Mouse (Mus musculus) adrenal gland, postnatal 36 days (tissue): ENCODE results near the gene Mroh3. TPM values are rescaled to one million over a fixed set of nuclear protein-coding genes. Genes with fewer than 3 reads are reported as not detected.

Source experiments
- DNase-seq, 2 experiments: peaks; one replicate each; pipeline ENCODE4 v3.0.0; 2021; ENCODE audit warnings: mixed read lengths in 1 of 2
- total RNA-seq, 2 experiments: library from RNA; stranded (reverse); gene quantifications; 2 replicates each; pipeline ENCODE4 v1.2.3; 2021

Mroh3 gene
- total RNA-seq, 2 experiments from 2014 or later = not detected

DNA sequence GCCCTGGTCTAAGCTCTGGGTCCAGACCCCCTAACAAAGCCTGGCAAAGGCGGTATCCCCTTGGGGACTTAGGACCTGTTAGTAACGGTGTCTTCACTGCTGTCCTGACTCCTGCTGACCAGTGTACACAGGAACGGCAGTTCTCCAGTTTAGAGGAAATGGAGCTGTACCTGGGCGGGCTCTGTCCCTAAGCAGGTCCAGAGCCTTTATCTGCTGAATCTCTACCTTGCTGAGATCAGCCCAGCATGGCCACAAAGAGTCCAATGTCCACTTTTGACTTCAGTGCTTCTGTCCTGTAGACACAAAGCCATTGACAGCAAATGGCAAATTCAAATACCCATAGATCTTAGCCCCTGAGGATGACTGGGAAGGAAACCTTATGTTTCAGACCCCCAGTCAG lies 55.7 kb downstream of the Mroh3 start:
- DNase-seq = no peak

DNA sequence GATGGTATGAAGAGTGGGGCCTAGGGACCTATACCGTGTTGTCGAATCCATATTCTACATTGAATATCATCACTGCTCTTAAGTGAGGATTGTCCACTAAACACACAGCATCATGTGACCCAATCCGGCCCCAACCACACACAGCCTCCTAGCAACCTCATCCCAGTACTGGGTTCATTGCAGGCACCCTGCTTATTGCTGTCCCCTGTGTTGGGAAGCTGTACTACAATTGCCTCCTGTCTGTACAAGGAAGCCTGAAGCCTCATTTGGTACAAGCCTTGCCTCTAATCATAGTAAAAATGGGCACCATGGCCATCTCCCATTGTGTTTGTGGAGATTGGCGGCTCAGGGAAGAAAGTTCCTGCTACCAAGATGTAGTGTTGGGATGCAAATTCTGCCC lies 56.3 kb downstream of the Mroh3 start:
- DNase-seq = no peak

GRCm38 (mm10) chr1:136151371-136151770 lies 61.3 kb downstream of the Mroh3 start:
- DNase-seq = no peak

DNA sequence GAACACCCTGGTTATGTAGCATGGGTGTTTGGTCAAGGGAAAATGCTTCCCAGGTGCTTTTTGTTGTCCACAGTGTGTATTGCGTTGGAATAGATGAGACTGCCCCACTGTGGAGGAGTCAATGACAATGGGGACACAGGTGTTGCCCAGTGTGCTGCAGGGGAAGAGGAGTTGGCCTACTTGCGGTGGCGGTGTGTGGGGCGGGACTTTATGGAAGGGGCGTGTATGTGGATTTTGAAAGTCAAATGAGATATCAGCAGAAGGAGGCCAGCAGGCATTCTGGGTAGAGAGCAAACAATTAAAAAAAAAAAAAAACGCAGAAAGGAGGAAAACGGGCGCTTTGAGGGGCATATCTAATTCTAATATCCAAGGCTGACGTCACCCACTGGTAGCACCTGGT lies 62.9 kb downstream of the Mroh3 start:
- DNase-seq = no peak

- DNase-seq = no peak
Measured at GRCm38 (mm10) chr1:136143514-136143913, 69.1 kb downstream of the Mroh3 start.

DNA sequence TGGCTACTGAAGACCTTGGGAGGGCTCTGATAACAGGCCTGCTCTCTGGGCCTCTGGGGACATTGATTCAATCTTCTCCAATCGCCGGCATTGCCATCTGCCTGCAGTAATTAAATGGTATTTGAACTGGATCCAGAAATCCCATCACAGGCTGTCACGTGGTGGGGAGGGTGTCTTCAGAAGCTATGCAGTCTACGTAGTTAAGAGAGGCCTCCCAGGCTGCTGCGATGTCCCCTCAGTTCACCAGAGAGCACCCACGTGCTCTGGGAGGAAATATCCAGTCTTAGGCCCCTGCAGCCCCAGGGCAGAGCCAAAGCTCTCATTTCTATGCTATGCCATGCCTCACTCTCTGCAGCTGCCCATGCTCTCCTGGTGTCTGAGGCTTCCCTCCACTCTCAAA lies 70.3 kb downstream of the Mroh3 start:
- DNase-seq = no peak

DNA sequence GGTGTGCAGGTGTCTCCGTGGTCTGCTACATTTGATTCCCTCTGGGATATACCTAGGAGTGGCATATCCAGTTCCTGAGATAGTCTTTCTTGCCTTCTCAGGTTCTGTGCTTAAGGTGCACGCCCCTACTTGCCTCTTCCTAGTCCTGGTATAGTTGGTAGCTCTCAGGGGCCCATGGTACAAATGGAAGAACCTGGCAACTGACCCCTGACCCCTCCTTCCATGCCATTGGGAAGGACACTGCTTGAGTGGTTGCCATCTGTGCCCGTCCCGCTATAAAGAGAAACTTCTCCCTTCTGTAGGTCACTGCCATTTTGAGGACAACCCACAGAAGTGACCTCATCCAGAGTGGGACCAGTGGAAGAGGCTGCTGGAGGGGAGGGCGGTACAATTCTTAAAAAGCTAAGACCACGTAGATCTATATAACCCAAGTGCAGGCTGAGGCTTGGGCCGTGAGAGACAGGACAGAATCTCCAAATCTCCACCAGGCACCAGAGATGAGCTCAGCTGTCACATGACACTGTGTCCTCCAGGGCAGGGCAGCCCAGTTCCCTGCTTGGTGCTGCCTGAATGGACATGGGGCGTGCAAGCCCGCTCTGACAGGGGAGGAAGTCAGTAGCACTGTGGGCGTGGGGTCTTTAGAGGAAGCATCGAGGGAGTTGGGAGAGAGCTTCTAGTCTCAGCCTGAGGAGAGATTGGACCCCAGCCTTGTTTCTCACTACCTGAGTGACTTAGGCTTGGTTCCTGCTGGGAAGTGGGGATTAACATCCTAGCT lies 71.3 kb downstream of the Mroh3 start:
- DNase-seq = peak; percentile 50 to 56

GRCm38 (mm10) chr1:136139990-136140640 lies 72.5 kb downstream of the Mroh3 start:
- peak; percentile 91 to 92 for DNase-seq

DNA sequence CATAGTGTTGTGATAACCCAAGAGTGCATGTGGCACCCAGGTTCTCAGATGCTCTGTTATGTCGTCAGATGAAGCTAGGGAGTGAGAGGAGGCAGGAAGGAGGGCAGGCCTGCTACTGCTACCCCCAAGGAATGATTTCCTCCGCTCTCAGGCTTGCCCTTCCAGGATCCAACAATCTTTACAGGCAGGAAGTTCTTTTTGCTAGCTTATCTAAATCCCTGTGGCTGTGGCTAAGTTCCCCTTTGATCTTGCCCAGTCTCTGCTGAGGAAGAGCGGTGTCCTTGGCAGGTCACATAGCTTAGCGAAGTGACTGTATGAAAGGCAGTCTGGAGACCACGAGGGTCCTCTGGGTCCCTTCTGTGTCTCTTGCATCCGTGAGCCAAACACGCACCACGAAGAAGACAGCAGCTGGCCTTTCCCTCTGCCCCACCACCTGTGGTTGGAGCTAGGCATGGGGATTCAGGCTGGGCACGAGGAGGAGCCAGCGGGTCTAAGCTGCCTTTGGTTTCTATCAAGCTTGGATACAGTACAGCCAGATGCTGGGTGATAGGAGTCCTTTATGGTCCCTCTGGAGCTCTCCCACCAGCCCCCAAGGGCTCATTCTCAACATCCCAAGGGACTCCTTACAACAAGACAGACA lies 74.3 kb downstream of the Mroh3 start:
- DNase-seq = peak in 1 of 2 experiments; percentile 25

GRCm38 (mm10) chr1:136137575-136137974 lies 75.1 kb downstream of the Mroh3 start:
- DNase-seq = peak; percentile 60 to 74

DNA sequence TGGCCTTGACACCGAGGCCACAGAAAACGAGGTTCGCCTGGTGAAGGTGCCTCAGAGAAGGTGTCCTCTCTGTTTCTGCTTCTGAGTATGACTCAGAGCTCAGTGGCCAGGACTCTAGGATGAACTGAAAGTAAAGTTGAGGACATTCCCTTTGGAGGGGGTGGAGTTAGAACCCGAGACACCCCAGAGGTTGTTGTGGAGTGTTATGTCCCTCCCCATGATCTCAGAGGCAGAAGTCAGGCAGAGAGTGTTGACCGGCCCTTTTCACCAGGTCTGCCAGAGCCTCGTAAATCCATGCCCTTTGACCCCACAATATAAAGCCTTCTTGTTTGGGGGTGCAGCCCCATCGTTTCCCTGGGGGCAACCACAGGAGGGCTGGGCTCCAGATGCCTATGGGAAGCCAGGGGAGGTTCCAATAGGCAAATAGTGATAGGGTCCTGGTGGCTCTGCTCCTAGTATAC lies 75.5 kb downstream of the Mroh3 start:
- DNase-seq = peak in 1 of 2 experiments; percentile 21

GRCm38 (mm10) chr1:136136547-136136946 lies 76.1 kb downstream of the Mroh3 start:
- no peak for DNase-seq

- DNase-seq = no peak
Measured at GRCm38 (mm10) chr1:136135777-136136444, 76.7 kb downstream of the Mroh3 start.

DNA sequence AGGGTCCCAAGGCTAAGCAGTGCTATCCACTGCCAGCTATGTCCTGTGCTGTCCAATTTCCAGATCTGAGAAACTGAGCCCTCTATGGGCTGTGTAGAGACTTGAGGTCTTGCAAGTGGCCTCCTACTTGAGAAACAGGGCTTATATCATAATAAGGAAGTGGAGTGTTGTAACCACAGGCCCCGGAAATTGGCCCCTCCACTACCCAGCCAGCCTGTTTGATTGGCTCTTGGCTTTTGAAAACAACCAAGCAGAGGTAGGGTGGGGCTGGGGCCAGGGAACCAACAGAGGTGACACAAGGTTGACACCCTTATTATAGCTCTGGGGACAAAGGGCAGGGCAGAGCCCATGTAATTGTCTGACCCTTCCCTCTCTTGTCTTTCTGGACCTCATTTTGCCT lies 77.6 kb downstream of the Mroh3 start:
- DNase-seq = peak in 1 of 2 experiments; percentile 37

- DNase-seq = no peak
Measured at GRCm38 (mm10) chr1:136134547-136134946, 78.1 kb downstream of the Mroh3 start.

- DNase-seq = no peak
Measured at GRCm38 (mm10) chr1:136133570-136134240, 78.9 kb downstream of the Mroh3 start.

DNA sequence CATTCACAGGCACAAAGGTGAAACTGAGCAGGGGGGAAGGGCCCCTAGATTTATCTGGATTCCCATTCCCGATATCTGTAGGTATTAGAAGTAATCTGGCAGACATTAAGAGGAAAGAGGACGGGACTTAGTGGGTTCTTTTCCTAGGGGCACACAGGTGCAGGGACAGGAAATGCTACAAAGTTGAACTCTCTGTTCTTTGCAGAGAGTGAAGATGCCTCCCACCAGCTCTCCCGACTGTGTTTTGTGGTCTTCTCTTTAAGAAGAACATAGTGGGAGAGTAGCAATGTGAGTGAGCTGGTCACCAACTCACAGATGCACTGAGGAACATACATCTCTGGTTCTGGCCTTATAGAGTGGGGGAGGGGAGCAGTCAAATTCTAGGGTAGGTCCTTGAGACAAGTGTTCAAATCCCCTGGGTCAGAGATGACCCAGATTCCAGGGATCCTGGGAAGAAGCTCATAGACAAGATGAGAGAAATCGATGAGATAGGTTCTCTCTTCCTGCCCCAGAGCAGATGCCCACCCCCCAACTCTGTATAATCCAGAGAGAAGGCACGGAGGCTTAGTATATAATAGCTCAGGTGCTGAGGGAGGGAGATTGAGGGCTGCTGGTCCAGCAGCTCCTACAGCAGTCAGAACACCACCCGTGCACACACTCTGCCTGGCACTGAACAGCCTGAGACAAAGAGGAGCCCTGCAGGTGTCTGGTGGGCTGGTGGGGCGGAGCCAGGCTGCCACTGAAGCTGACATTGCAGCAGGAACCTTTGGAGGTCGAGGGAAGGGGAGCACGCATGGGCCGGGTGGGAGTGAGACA lies 80.0 kb downstream of the Mroh3 start:
- no peak for DNase-seq
